Mouse (Mus musculus) C2C12 (cell line): ENCODE results near the gene Phrf1. TPM values are rescaled to one million over a fixed set of nuclear protein-coding genes. Genes with fewer than 3 reads are reported as not detected.
A peak's percentile ranks its signal among the peaks of the same experiment; 100 is the strongest.

Experiments used
- H3K27me3 ChIP-seq: one replicate; pipeline ENCODE4 v1.6.1; 2011; ENCODE audit not compliant: control insufficient read depth, insufficient read depth, insufficient read length
- H3K36me3 ChIP-seq: one replicate; pipeline ENCODE4 v1.6.1; 2011; ENCODE audit not compliant: control insufficient read depth, insufficient read depth
- H3K4me3 ChIP-seq: one replicate; pipeline ENCODE4 v1.5.1; 2011; ENCODE audit warnings: mild to moderate bottlenecking, control low read depth; ENCODE audit not compliant: poor library complexity, insufficient read depth, severe bottlenecking
- H3K79me2 ChIP-seq: one replicate; pipeline ENCODE4 v1.6.1; 2011; ENCODE audit not compliant: control insufficient read depth, insufficient read depth
- H3K79me3 ChIP-seq: one replicate; pipeline ENCODE4 v1.6.1; 2011; ENCODE audit warnings: low read depth, control low read depth
- H3ac ChIP-seq: one replicate; pipeline ENCODE3; 2011; ENCODE audit warnings: low read depth; ENCODE audit not compliant: control insufficient read depth, insufficient read length
- CEBPB ChIP-seq: IDR thresholded peaks from one replicate; pipeline ENCODE4 v1.6.1; 2011; ENCODE audit warnings: low read depth, mild to moderate bottlenecking, control low read depth, moderate library complexity
- CTCF ChIP-seq: IDR thresholded peaks from one replicate; pipeline ENCODE4 v1.5.1; 2011; ENCODE audit not compliant: control insufficient read depth, insufficient read depth, insufficient read length
- FOSL1 ChIP-seq: IDR thresholded peaks from one replicate; pipeline ENCODE4 v1.8.0; 2011; ENCODE audit warnings: mild to moderate bottlenecking, low read length; ENCODE audit not compliant: poor library complexity, insufficient read depth, severe bottlenecking
- MAX ChIP-seq: IDR thresholded peaks from one replicate; pipeline ENCODE4 v1.6.1; 2011; ENCODE audit warnings: mild to moderate bottlenecking, control low read depth
- MYOD1 ChIP-seq: IDR thresholded peaks from one replicate; pipeline ENCODE4 v1.6.1; 2011; ENCODE audit warnings: low read depth; ENCODE audit not compliant: control insufficient read depth, insufficient read length
- MYOG ChIP-seq: IDR thresholded peaks from one replicate; pipeline ENCODE4 v1.6.1; 2011; ENCODE audit not compliant: control insufficient read depth, insufficient read length; ENCODE audit errors: extremely low read depth
- USF1 ChIP-seq: IDR thresholded peaks from one replicate; pipeline ENCODE4 v1.6.1; 2011; ENCODE audit warnings: low read depth, mild to moderate bottlenecking, control low read depth, moderate library complexity
- polyA plus RNA-seq: library from polyadenylated mRNA; unstranded; fragments of >200 nt; fragmentation: generic; extraction: Trizol; gene quantifications from one replicate; pipeline ENCODE4 v1.2.1, GENCODE M21; 2012; ENCODE audit warnings: missing spikeins

The Phrf1 gene
- polyA plus RNA-seq, 1 experiment: 60.2 TPM

DNA sequence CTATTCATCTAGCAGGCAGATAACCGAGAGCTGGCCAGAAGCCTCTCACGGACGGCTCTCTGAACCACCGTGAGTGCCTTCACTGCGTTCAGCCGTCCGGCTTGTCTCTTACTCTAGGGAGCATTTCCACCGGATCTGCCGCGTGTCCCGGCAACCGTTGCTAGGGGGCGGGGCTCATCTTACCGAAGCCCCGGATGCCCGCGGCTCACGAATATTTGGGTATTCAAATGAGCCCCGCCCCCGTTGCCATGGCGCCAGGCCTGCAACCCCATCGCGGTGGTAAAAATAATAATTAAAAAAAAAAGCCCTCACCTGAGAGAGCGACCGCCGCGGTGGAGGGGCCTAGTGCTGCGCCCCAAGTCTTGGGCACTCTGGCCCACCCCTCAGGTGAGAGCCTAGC, 33.8 kb upstream of the Phrf1 start:
- Histone ChIP-seq H3ac (peak overlapping the region; percentile 74), H3K4me3 (peak overlapping the region; percentile 34), H3K27me3 (peaks cover under 1% of the 10 kb centered on the region), H3K79me3 (peaks cover 6% of the 10 kb centered on the region), H3K79me2 (peaks cover 20% of the 10 kb centered on the region), H3K36me3 (peaks cover 14% of the 10 kb centered on the region)
- TF ChIP-seq USF1 (no peak), MYOG (no peak), MAX (no peak), CEBPB (no peak), MYOD1 (no peak), CTCF (no peak), FOSL1 (no peak)

DNA sequence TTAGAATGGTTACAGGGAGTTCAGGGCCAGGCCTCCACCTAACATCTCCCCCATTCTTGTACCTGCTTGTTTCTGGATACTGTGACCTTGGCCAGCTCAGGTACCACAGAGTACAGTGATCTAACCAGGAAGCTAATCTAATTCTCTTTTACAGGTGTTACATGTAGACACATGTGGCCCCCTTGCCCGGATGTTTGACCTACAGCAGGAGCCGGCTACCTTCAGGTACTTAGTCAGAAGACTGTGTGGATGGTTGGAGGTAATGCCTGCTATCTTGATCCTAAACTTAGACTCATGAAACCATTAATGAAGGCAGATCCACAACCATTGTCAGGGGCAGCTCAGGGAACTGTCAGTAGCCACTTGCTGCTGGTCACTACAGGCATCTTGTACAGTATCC, 32.8 kb upstream of the Phrf1 start:
- H3K79me2 ChIP-seq: peaks cover 20% of the 10 kb centered on the region
- peaks cover 6% of the 10 kb centered on the region for H3K79me3 ChIP-seq
- TF ChIP-seq MAX (no peak), CTCF (no peak), USF1 (no peak), MYOG (no peak), MYOD1 (no peak), FOSL1 (no peak), CEBPB (no peak)
- peaks cover 7% of the 10 kb centered on the region for H3K27me3 ChIP-seq
- H3K36me3 ChIP-seq: peaks cover 8% of the 10 kb centered on the region
- H3ac ChIP-seq: no peak overlapping the region
- no peak overlapping the region for H3K4me3 ChIP-seq

DNA sequence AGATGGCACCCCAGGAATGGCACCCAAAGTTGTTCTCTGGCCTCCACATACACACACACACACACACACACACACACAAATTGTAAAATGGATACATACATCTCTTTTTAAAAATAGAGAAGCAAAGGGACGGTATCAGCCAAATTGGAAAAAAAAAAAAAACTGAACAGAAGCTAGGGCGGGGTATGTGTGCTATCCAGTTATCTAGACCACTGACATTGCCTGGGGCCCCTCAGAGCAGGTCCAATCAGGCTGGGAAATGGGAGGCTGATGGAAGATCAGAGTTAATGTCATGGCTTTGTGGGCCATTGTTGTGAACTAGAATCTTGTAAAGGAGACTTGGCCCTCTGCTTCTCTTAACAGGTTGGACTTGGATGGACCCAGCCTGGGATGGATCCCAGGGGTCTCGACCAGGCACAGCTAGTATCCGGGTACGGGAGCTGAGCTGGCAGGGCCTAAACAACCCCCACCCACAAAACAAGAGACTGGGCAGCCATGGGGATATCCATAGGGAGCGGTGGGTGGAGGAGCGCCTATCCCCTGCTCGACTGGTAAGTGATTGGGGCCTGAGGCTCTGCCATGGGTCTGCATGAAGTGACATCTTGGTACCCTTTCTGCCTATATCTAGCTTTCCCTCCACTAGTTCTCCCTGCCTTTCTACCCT, 31.8 kb upstream of the Phrf1 start:
- no peak for TF ChIP-seq CTCF
- TF ChIP-seq CEBPB: no peak
- TF ChIP-seq MAX: no peak
- TF ChIP-seq MYOG: no peak
- no peak for TF ChIP-seq USF1
- no peak for TF ChIP-seq FOSL1
- Histone ChIP-seq H3K79me3 (peaks cover 5% of the 10 kb centered on the region), H3K36me3 (peaks cover 6% of the 10 kb centered on the region), H3K4me3 (no peak overlapping the region), H3K27me3 (peaks cover 11% of the 10 kb centered on the region), H3K79me2 (peaks cover 19% of the 10 kb centered on the region), H3ac (no peak overlapping the region)

DNA sequence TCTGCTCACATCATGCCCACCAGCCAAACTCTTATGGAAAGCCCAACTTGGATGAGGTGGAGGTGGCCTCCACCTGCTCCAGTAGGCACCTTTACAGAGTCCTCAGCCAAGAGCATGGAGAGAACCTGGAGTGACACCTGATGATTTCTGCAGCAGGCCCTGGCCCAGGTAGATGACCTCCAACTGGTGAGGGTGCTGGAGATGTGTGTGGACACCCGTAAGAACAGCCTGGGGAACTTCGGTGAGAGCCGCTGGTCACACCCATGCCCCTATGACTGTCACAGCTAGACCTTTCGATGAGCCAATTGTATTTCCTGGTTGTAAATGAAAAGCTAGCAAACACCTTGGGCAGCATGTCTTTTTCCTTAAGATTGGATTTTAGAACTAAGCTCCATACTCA, 30.5 kb upstream of the Phrf1 start:
- peaks cover 11% of the 10 kb centered on the region for H3K27me3 ChIP-seq
- no peak for TF ChIP-seq USF1
- no peak for TF ChIP-seq MAX
- no peak for TF ChIP-seq MYOD1
- no peak for TF ChIP-seq CEBPB
- no peak for TF ChIP-seq CTCF
- no peak for TF ChIP-seq MYOG
- no peak for TF ChIP-seq FOSL1
- H3K4me3 ChIP-seq: no peak overlapping the region
- H3K79me2 ChIP-seq: peaks cover 5% of the 10 kb centered on the region
- no peak overlapping the region for H3ac ChIP-seq
- no peaks in the 10 kb centered on the region for H3K36me3 ChIP-seq
- H3K79me3 ChIP-seq: peaks cover 1% of the 10 kb centered on the region

DNA sequence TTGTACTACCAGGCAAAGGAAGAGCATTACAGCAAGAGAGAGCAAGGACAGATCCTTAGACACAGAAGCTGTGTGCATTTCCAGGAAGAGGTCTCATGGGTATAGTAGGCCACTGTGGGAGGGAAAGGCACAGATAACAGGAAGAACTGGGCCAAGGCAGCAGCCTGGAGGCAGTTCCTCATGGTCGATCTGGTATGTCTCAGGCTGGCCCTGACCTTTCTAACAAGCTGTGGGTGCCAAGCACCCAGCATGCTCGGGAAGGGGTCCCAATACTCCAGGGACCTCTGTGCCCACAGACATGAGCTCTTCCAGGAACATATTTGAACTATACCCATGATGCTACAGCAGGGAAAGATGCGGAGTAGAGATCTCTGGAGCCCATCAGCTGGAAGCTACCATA, 24.0 kb upstream of the Phrf1 start:
- Histone ChIP-seq H3ac (no peak overlapping the region), H3K36me3 (no peaks in the 10 kb centered on the region), H3K79me3 (no peaks in the 10 kb centered on the region), H3K27me3 (peaks cover 39% of the 10 kb centered on the region), H3K4me3 (no peak overlapping the region), H3K79me2 (no peaks in the 10 kb centered on the region)
- TF ChIP-seq USF1 (no peak), MAX (no peak), MYOD1 (no peak), MYOG (no peak), CTCF (no peak), CEBPB (no peak), FOSL1 (no peak)

DNA sequence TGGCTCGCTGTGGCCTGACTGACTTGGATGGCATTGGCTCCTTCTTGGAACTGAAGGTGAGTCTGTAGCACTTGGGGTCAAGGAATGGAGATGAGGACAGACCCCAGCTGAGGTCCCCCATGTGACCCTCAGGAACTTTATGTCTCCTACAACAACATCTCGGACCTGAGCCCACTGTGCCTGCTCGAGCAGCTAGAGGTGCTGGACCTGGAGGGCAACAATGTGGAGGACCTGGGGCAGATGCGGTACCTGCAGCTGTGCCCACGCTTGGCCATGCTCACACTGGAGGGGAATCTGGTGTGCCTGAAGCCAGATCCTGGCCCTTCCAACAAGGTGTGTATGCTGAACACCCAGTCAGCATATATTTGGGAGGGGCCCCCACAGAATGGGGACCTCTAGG, 23.1 kb upstream of the Phrf1 start:
- Histone ChIP-seq H3K79me3 (no peaks in the 10 kb centered on the region), H3ac (no peak overlapping the region), H3K4me3 (no peak overlapping the region), H3K27me3 (peaks cover 40% of the 10 kb centered on the region), H3K79me2 (no peaks in the 10 kb centered on the region), H3K36me3 (no peaks in the 10 kb centered on the region)
- TF ChIP-seq MYOG (no peak), CTCF (no peak), CEBPB (no peak), USF1 (no peak), MYOD1 (no peak), MAX (no peak), FOSL1 (no peak)
